Mouse (Mus musculus): ENCODE data around the gene Tnks2. TPM values are rescaled to one million over a fixed set of nuclear protein-coding genes. Genes with fewer than 3 reads are reported as not detected.

Gene Tnks2
- polyA plus RNA-seq, 1 experiment from 2014 or later = 80.8 TPM

Other genes with a start within 250 kb of the Tnks2 start
- 6.4 and 7.7 TPM in 2 replicates for gene Ppp1r3c, start 97.6 kb upstream of the Tnks2 start, polyA plus RNA-seq (2014; fragmentation: Nextera tagmentation; extraction: Ambion mirVana)
- 28.3 and 33.0 TPM in 2 replicates for gene Fgfbp3, start 85.4 kb downstream of the Tnks2 start, polyA plus RNA-seq (2014; fragmentation: Nextera tagmentation; extraction: Ambion mirVana)
- gene Btaf1, start 91.8 kb downstream of the Tnks2 start, polyA plus RNA-seq (2014; fragmentation: Nextera tagmentation; extraction: Ambion mirVana) = 19.0 and 20.2 TPM in 2 replicates